Mouse (Mus musculus): ENCODE measurements at regions not wholly inside any gene's neighbourhood (a gene's known extent, or its start where the extent isn't known, plus 50 kb on each side); places are given as distances from the start of the nearest gene placed in this dataset.

DNA sequence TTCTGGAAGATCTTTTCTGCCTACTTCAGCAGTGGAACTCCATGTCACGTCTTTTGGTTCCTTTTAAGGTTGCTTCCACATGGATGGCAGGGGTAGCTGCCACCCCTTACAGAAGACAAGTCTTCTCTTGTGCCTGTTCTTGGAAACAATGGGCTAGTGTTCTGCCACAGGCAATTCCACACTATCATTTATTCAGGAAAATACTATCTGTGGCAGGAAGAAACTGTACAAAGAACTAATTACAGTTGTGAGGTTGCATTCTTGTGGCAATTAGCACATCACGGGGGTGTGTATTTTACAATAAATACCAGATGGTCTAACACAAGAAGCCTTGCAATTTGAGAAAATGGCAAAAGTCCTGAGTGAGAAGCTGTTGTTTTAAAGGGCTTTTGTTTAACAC lies 489.8 kb downstream of the Ccdc50 start:
- DNase-seq = no peak

GRCm38 (mm10) chr16:27878950-27879349 lies 490.3 kb downstream of the Ccdc50 start:
- DNase-seq = no peak

- no peak for DNase-seq
Measured at GRCm38 (mm10) chr16:27884363-27884762, 495.7 kb downstream of the Ccdc50 start.

- DNase-seq = no peak
Measured at GRCm38 (mm10) chr16:27906036-27906435, 517.4 kb downstream of the Ccdc50 start.

DNA sequence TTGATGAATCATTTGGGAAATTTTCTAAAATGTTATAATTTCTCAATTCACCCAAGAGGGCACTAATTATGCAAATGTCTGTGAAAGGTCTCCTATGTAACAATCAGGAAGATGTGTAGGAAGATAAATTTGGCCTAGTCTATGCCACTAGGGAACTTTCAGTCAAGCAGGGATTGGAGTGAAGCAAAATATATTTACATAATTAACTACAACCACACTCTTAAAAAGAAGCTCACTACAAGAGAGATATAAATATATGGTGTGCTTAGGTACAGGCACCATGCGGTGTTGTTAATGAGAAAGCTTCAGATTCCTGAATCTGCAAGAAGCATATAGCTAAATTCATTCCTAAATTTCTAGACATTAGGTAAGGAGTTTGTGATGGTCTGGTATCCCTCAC lies 526.8 kb downstream of the Ccdc50 start:
- DNase-seq = no peak

GRCm38 (mm10) chr16:27925528-27926360 lies 537.1 kb downstream of the Ccdc50 start:
- DNase-seq = no peak

GRCm38 (mm10) chr16:27926361-27926651 lies 537.6 kb downstream of the Ccdc50 start:
- peak; percentile 16 for DNase-seq

DNA sequence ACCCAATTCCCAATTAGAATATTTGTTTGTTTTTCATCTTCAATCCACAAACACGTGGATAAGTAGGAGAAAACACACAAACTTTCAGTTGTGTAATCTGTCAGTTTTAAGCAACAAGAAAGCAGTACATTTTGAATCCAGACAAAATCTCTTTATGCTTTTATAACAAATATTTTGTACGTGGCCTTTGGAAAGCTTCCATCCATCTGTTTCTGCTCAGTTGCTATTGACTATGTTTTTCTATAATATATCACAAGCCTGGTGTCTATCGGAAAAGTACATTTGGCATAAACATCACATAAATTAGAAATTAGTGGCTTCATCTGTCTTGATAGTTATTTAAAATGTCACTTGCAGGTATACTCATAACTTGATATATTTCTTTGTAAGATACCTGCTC lies 560.6 kb downstream of the Ccdc50 start:
- DNase-seq = no peak

- DNase-seq = no peak
Measured at GRCm38 (mm10) chr16:27949811-27950210, 561.1 kb downstream of the Ccdc50 start.

- DNase-seq = no peak
Measured at GRCm38 (mm10) chr16:27962811-27963210, 574.1 kb downstream of the Ccdc50 start.

GRCm38 (mm10) chr16:27978730-27979440 lies 590.2 kb downstream of the Ccdc50 start:
- peak; percentile 81 for DNase-seq

- no peak for DNase-seq
Measured at GRCm38 (mm10) chr16:28015276-28015897, 626.7 kb downstream of the Ccdc50 start.

GRCm38 (mm10) chr16:28018311-28018710 lies 629.6 kb downstream of the Ccdc50 start:
- no peak for DNase-seq

DNA sequence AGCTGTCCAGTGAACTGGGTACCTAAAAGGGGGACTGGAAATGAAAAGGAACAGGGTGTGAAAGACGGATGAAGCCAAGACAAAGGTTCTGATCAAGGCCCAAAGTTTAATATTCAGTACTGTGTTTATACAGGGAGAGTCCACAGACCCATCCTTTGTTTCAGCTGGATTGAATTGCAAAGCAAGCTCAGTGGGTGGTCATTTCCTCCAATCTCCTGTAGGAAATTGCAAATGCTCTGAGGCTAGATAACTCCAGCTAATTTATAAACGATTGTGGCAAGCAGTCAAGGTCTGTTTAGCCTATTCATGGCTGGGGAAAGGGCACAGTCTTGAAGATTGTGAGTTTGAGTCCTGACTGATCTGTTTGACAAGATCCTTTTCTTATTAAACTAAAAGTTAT lies 650.3 kb downstream of the Ccdc50 start:
- DNase-seq = no peak

DNA sequence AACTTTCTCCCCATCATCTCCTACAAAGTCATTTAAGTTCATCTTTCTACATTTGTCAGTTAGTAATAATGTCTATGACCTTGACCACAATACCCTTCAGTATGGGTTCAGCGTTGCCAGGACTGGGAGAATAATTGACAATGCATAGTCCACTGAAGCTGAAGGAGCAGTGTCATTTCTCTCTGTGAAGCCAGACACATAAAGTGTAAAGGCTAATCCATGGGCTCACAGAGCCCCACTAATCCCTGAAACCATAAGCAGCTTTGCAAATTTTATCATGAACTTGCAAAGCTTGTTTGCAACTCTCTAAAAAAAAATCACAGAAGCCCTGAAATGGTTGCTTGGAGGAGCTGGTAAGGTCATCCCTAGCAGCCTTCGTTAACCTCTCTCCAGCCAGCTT lies 654.4 kb downstream of the Ccdc50 start:
- no peak for DNase-seq

DNA sequence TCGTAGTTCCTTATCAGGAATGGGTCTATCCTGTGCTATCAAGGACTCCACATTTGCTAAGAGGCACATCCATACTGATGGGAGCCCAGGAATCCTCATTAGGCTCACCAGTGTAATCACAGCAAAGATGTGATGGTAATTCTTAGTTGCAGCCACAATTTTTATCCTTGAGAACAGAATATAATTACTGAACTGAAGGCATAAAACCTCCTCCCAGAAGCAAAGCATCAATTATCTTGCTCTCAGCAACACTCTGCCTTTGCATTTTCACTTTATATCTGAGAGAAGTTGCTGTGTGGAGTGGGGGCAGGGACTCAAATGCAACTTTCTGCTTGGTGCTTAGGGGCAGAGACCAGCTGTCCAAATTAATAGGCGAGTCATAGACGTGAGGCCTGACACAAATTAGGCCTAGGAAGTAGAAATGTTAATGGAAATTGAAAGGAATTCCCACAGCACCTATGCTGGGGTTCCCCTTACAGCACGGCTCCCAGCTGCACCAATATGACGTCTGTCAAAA lies 676.2 kb downstream of the Ccdc50 start:
- no peak for DNase-seq

GRCm38 (mm10) chr16:28082891-28083649 lies 669.8 kb downstream of the Fgf12 start:
- DNase-seq = no peak

DNA sequence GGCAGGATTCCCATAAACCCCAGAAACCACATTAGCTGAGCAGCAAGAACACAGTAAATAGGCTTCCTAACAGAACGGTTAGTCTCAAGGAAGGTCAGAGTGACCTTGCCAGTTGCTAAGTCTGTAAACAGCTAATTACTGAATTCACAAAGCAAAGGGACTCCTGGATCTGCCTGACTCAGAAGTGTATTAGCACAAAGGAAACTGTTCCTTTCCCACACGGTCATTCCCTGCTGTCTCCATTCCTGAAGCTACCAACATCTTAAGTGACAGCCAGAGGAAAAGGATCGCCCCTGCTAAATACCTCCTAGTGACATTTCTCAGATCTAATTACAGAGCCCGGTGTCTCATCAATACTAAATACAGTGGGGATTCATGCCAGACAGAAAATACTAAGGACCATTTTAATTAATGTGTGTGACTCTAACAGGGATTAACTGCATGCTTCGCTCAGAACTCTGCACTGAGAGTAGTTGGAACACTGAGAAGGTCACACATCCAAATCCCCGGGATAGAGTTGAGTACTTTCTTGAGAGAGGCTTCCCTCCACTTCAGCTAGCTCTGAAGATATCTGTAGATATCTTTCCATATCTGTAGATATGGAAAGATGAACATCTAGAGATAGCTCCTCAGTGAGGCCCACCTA lies 663.3 kb downstream of the Fgf12 start:
- DNase-seq = no peak

DNA sequence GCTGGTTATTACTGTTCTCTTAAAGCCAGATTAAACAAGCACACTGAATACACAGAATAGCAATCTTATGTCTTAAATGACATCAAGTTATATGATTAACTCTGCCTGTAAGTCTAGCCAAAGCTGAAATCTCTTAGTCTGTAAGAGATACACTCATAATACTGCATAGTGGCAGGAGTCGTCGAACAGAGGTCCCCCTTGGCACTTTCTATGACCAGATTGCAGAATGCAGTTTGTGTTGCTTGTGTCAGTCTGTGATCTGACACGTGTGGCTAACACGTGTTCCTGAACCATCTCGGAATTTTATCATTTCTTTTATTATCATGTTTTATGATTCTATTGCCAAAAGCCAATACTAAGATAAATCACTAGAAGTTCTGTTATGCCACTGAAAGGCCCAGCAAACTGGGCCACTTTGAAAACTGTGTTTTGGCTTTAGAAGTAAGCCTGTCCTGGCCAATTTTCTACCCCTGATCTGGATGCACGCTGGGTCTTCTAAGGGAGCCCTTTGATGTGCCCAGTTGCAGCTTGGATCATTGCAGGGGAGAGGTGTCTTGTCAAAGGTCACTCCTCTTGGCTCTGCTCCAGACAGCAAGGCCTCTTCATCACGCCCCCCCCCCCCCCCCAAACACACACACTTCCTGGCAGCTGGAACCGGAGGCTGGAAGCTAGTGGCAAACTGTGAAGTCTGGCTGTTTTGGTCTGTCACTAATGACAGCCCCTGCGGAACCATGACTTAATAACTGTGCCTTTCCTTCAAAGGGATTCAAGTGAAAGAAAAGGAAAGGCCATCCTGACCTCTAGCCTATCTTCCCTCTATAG lies 648.4 kb downstream of the Fgf12 start:
- DNase-seq = peak; percentile 27

DNA sequence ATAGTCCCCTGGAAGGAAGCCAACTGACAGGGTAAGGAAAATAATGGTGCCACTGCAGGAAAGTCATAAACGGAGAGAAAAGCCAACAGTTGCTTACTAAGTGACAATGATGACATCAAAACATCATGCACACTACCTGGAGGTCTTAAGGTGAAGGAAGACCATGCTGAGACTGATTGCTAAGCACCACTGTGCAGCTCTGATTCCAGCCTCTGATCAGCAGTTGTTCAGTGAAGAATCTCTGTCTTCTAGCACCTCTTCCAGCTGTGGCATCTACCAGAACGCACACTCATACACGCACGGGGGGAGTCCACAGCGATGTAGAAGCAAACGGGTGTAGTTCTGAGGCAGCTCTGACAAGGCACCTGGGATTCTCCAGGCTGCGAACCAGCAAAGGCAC lies 647.8 kb downstream of the Fgf12 start:
- DNase-seq = no peak

- peak; percentile 14 for DNase-seq
Measured at GRCm38 (mm10) chr16:28105866-28106265, 647.0 kb downstream of the Fgf12 start.

All from adrenal gland, adult 2 months (tissue).